Mouse (Mus musculus) C2C12 (cell line): ENCODE data around the gene Slc20a1.

Experiments used
- CEBPB ChIP-seq: IDR thresholded peaks from one replicate; pipeline ENCODE4 v1.6.1; 2011; ENCODE audit warnings: low read depth, mild to moderate bottlenecking, control low read depth, moderate library complexity
- CTCF ChIP-seq: IDR thresholded peaks from one replicate; pipeline ENCODE4 v1.5.1; 2011; ENCODE audit not compliant: control insufficient read depth, insufficient read depth, insufficient read length
- FOSL1 ChIP-seq: IDR thresholded peaks from one replicate; pipeline ENCODE4 v1.8.0; 2011; ENCODE audit warnings: mild to moderate bottlenecking, low read length; ENCODE audit not compliant: poor library complexity, insufficient read depth, severe bottlenecking
- MAX ChIP-seq: IDR thresholded peaks from one replicate; pipeline ENCODE4 v1.6.1; 2011; ENCODE audit warnings: mild to moderate bottlenecking, control low read depth
- MYOD1 ChIP-seq: IDR thresholded peaks from one replicate; pipeline ENCODE4 v1.6.1; 2011; ENCODE audit warnings: low read depth; ENCODE audit not compliant: control insufficient read depth, insufficient read length
- MYOG ChIP-seq: IDR thresholded peaks from one replicate; pipeline ENCODE4 v1.6.1; 2011; ENCODE audit not compliant: control insufficient read depth, insufficient read length; ENCODE audit errors: extremely low read depth
- USF1 ChIP-seq: IDR thresholded peaks from one replicate; pipeline ENCODE4 v1.6.1; 2011; ENCODE audit warnings: low read depth, mild to moderate bottlenecking, control low read depth, moderate library complexity

- no peak for TF ChIP-seq CTCF
- TF ChIP-seq FOSL1: no peak
- no peak for TF ChIP-seq MYOD1
- TF ChIP-seq MAX: no peak
- no peak for TF ChIP-seq CEBPB
- TF ChIP-seq USF1: no peak
- TF ChIP-seq MYOG: no peak
Measured at GRCm38 (mm10) chr2:129246924-129247323, 48.4 kb downstream of the Slc20a1 start.
